In genomic region chr1:186456131-186456530, GRCm38 (mm10) we compare ENCODE assay signal across 11 mouse cellular contexts.
DNase-seq lines count a peak whose midpoint lies in the region; ATAC-seq and TF ChIP-seq lines count a peak whose summit lies in the region.
"Had no signal": no experiment of that assay in that cellular context is flagged by ENCODE, and none has a peak within 500 bp of the region (broad histone marks: within the 10 kb centered on the region; RNA-seq: fewer than 3 reads in every experiment).

No protein-coding gene starts in this region.

- no peak overlapping the region for H3K27ac ChIP-seq in cerebellum, adult 2 months (ENCODE audit: insufficient read depth, low read length)
- no peak overlapping the region for H3K27ac ChIP-seq in kidney, embryonic 16.5 days (ENCODE audit: low read length)
- H3K27ac ChIP-seq in bone marrow macrophage, adult 2 months (ENCODE audit: insufficient read depth, low read depth, low read length): no peak overlapping the region
- H3K27ac ChIP-seq: midbrain, embryonic 12.5 days had no signal

- no peak for DNase-seq in cerebellum, adult 2 months
- DNase-seq in cerebellum, adult 9-10 months: no peak
- DNase-seq in kidney, postnatal 14 days: peak; percentile 13
- peak; percentile 58 for DNase-seq in 3T3-L1 (ENCODE audit: low read depth, low spot score)
- DNase-seq in ovary, postnatal 14 days (ENCODE audit: low spot score): no peak
- DNase-seq in neural tube, embryonic 10.5 days (ENCODE audit: extremely low spot score, low spot score): no peak
- DNase-seq: B cell, adult 2 months; right cerebral cortex, adult 18-20 months had no signal

- H3K4me1 ChIP-seq in cerebellum, adult 2 months (ENCODE audit: control insufficient read depth, insufficient read depth, low read length): peaks cover 4% of the 10 kb centered on the region; the same call in 1 of the 2 replicates
- peaks cover 6% of the 10 kb centered on the region; the same call in 1 of the 2 replicates for H3K4me1 ChIP-seq in kidney, embryonic 16.5 days (ENCODE audit: insufficient read depth, low read length)
- no peaks in the 10 kb centered on the region for H3K4me1 ChIP-seq in bone marrow macrophage, adult 2 months (ENCODE audit: control insufficient read depth, insufficient read depth, low read length)
- H3K4me1 ChIP-seq: midbrain, embryonic 12.5 days had no signal

- ATAC-seq in kidney, embryonic 16.5 days (ENCODE audit: low FRiP score, low TSS enrichment): no peak

- peak; percentile 14; the same call in 1 of the 2 replicates for TF ChIP-seq CTCF in cerebellum, adult 2 months (IDR thresholded peaks at IDR 0.05; ENCODE audit: borderline replicate concordance, insufficient read depth, low read depth, low read length)
- TF ChIP-seq CTCF in bone marrow macrophage, adult 2 months (IDR thresholded peaks at IDR 0.05; ENCODE audit: low read depth, low read length): 0 out of 2 replicates have a peak, but pooled peaks have one; percentile 16

- WGBS in cerebellum, adult 2 months: 99% methylated on average over 3 of the region's 3 CpGs
- 98% methylated on average over 3 of the region's 3 CpGs for WGBS in kidney, embryonic 16.5 days

- TF ChIP-seq POLR2A in cerebellum, adult 2 months (IDR thresholded peaks at IDR 0.05; ENCODE audit: borderline replicate concordance, insufficient read depth, low read length): no peak
- TF ChIP-seq POLR2A in bone marrow macrophage, adult 2 months (IDR thresholded peaks at IDR 0.05; ENCODE audit: borderline replicate concordance, low read depth, low read length): no peak

- no peak overlapping the region for H3K9ac ChIP-seq in kidney, embryonic 16.5 days (replicated peaks; ENCODE audit: low read length)
- H3K9ac ChIP-seq: midbrain, embryonic 12.5 days had no signal

- no peaks in the 10 kb centered on the region for H3K36me3 ChIP-seq in kidney, embryonic 16.5 days (ENCODE audit: insufficient read depth, low read length)
- H3K36me3 ChIP-seq: midbrain, embryonic 12.5 days had no signal

- H3K4me2 ChIP-seq in kidney, embryonic 16.5 days (replicated peaks; ENCODE audit: low read depth, low read length): no peak overlapping the region
- H3K4me2 ChIP-seq: midbrain, embryonic 12.5 days had no signal

- H3K9me3 ChIP-seq in kidney, embryonic 16.5 days (ENCODE audit: low read length): peaks cover 3% of the 10 kb centered on the region
- H3K9me3 ChIP-seq: midbrain, embryonic 12.5 days had no signal

- no peaks in the 10 kb centered on the region; the same call in 1 of the 2 replicates for H3K27me3 ChIP-seq in cerebellum, adult 2 months (ENCODE audit: control insufficient read depth, insufficient read depth, low read length)
- H3K27me3 ChIP-seq in kidney, embryonic 16.5 days (ENCODE audit: insufficient read depth, low read length): no peaks in the 10 kb centered on the region
- H3K27me3 ChIP-seq: midbrain, embryonic 12.5 days had no signal

- no peak overlapping the region for H3K4me3 ChIP-seq in cerebellum, adult 2 months (replicated peaks; ENCODE audit: insufficient read depth, low read depth, low read length)
- H3K4me3 ChIP-seq in kidney, embryonic 16.5 days (ENCODE audit: low read length): no peak overlapping the region
- no peak overlapping the region for H3K4me3 ChIP-seq in bone marrow macrophage, adult 2 months (ENCODE audit: insufficient read depth, low read length)
- H3K4me3 ChIP-seq: midbrain, embryonic 12.5 days had no signal

Comparison
In these comparisons a context has a peak if more than half of its experiments do, and no peak if none do; other contexts are left out.
1. DNase-seq: peak in kidney, postnatal 14 days (single experiment) and 3T3-L1 (single experiment); none in cerebellum, adult 2 months (0 of 2), cerebellum, adult 9-10 months (single experiment), ovary, postnatal 14 days (single experiment) and neural tube, embryonic 10.5 days (single experiment).